Mouse (Mus musculus): ENCODE results near the gene Dennd2c. TPM values are rescaled to one million over a fixed set of nuclear protein-coding genes. Genes with fewer than 3 reads are reported as not detected.
A peak's percentile ranks its signal among the peaks of the same experiment; 100 is the strongest.

Gene Dennd2c
- polyA plus RNA-seq, 1 experiment from 2014 or later: 1.3 TPM

DNA sequence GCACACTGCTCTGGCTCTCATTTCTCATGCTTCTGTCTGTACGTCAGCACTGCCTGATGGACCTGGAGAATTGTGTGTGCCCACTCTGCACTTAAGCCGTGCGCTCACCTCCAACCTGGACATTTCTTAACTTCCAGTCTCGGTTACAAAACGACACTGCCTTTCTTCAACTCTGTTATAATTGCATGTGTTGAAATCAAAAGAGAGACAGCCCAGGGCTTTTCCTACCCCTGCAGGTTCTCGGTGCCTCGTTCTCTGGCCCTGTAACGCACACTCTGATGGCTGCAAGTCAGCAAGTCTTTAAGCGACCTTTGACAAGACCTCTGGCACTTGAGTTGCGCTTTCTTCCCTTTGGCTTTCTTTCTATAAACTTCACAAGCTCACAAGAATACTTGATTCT is 40.0 kb downstream of the Dennd2c start:
- Histone ChIP-seq H3K27ac (replicated peaks) (no peak overlapping the region), H3K9ac (no peak overlapping the region), H3K9me3 (no peaks in the 10 kb centered on the region), H3K4me3 (no peak overlapping the region), H3K27me3 (no peaks in the 10 kb centered on the region), H3K4me1 (replicated peaks) (0 out of 2 replicates have a peak, but pooled peaks cover 4% of the 10 kb centered on the region), H3K4me2 (no peak overlapping the region), H3K36me3 (no peaks in the 10 kb centered on the region)
- 91% methylated on average over 10 of the region's 10 CpGs for WGBS
- no peak for ATAC-seq (ENCODE audit: low FRiP score, low read depth)

- no peak overlapping the region for H3K4me2 ChIP-seq
- H3K27me3 ChIP-seq: no peaks in the 10 kb centered on the region
- no peak overlapping the region for H3K4me3 ChIP-seq
- H3K36me3 ChIP-seq: no peaks in the 10 kb centered on the region
- no peak overlapping the region for H3K27ac ChIP-seq (replicated peaks)
- no peak overlapping the region for H3K9ac ChIP-seq
- ATAC-seq (ENCODE audit: low FRiP score, low read depth): no peak
- H3K9me3 ChIP-seq: no peaks in the 10 kb centered on the region
- H3K4me1 ChIP-seq (replicated peaks): 0 out of 2 replicates have a peak, but pooled peaks cover 4% of the 10 kb centered on the region
- WGBS: 86% methylated on average over 2 of the region's 2 CpGs
Measured at GRCm38 (mm10) chr3:103145336-103145735, 42.9 kb downstream of the Dennd2c start.

- Histone ChIP-seq H3K27ac (replicated peaks) (no peak overlapping the region), H3K9me3 (no peaks in the 10 kb centered on the region), H3K4me3 (no peak overlapping the region), H3K36me3 (no peaks in the 10 kb centered on the region), H3K4me1 (replicated peaks) (0 out of 2 replicates have a peak, but pooled peaks cover 4% of the 10 kb centered on the region), H3K27me3 (no peaks in the 10 kb centered on the region), H3K4me2 (no peak overlapping the region), H3K9ac (no peak overlapping the region)
- ATAC-seq (ENCODE audit: low FRiP score, low read depth): no peak
- WGBS: 75% methylated on average over 4 of the region's 4 CpGs
Measured at GRCm38 (mm10) chr3:103145791-103146190, 43.4 kb downstream of the Dennd2c start.

DNA sequence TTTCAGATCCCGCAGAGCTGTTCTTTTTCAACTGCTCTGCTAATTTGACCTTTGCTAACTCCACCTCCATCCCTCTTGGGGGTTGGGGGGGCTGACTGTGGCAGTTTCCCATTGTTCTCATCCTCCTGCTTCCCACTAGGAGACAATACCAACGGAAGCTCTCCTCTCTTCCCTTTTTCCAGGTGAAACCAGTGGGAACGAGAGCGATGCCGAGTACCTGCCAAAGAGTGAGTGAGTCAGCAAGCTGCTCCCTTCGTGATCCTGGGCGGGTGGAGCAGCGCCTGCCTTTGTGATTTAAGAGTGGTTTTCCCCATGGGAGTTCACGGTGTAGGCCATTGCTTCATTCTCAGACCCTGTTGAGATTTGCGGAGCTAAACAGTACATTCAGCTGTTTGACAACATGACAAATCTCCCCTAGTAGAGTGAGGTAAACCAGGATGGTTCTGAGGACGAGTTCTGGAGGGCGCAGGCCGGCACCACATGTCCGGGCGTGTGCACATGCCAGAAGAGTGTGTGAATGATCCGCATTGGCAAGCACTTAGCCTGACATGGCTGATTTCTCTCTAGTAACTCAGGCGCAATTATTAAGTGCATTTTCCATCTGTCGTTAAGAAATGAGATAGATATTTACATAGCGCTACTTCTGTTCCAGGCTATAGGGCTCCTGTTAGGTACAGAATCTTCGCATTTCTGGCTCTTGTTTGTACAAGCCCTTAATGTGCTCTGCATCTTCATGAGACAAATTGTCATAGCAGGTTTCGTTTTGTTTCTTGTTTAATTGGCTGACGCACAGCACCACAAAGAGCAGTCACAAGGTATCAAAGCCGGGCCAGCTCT is 44.1 kb downstream of the Dennd2c start:
- WGBS: 52% methylated on average over 23 of the region's 23 CpGs
- ATAC-seq (ENCODE audit: low FRiP score, low read depth): no peak
- no peak overlapping the region for H3K4me2 ChIP-seq
- H3K9ac ChIP-seq: no peak overlapping the region
- H3K27me3 ChIP-seq: no peaks in the 10 kb centered on the region
- no peaks in the 10 kb centered on the region for H3K9me3 ChIP-seq
- no peaks in the 10 kb centered on the region for H3K36me3 ChIP-seq
- no peak overlapping the region for H3K4me3 ChIP-seq
- no peak overlapping the region for H3K27ac ChIP-seq (replicated peaks)
- H3K4me1 ChIP-seq (replicated peaks): 0 out of 2 replicates have a peak, but pooled peaks cover 4% of the 10 kb centered on the region

- no peak for ATAC-seq (ENCODE audit: low FRiP score, low read depth)
Measured at GRCm38 (mm10) chr3:103147775-103148174, 45.4 kb downstream of the Dennd2c start.

GRCm38 (mm10) chr3:103148941-103149340 is 46.5 kb downstream of the Dennd2c start:
- no peaks in the 10 kb centered on the region for H3K27me3 ChIP-seq
- ATAC-seq (ENCODE audit: low FRiP score, low read depth): no peak
- no peaks in the 10 kb centered on the region for H3K36me3 ChIP-seq
- H3K9ac ChIP-seq: no peak overlapping the region
- H3K9me3 ChIP-seq: no peaks in the 10 kb centered on the region
- no peak overlapping the region for H3K27ac ChIP-seq (replicated peaks)
- WGBS: 89% methylated on average over 10 of the region's 10 CpGs
- no peak overlapping the region for H3K4me2 ChIP-seq
- H3K4me1 ChIP-seq (replicated peaks): 0 out of 2 replicates have a peak, but pooled peaks cover 4% of the 10 kb centered on the region
- no peak overlapping the region for H3K4me3 ChIP-seq

More at GRCm38 (mm10) chr3:103147775-103148174, 45.4 kb downstream of the Dennd2c start:
- H3K9me3 ChIP-seq: no peaks in the 10 kb centered on the region
- no peaks in the 10 kb centered on the region for H3K36me3 ChIP-seq
- WGBS: 88% methylated on average over 4 of the region's 4 CpGs
- no peak overlapping the region for H3K27ac ChIP-seq (replicated peaks)
- H3K4me3 ChIP-seq: no peak overlapping the region
- no peaks in the 10 kb centered on the region for H3K27me3 ChIP-seq
- 0 out of 2 replicates have a peak, but pooled peaks cover 4% of the 10 kb centered on the region for H3K4me1 ChIP-seq (replicated peaks)
- no peak overlapping the region for H3K9ac ChIP-seq
- no peak overlapping the region for H3K4me2 ChIP-seq

DNA sequence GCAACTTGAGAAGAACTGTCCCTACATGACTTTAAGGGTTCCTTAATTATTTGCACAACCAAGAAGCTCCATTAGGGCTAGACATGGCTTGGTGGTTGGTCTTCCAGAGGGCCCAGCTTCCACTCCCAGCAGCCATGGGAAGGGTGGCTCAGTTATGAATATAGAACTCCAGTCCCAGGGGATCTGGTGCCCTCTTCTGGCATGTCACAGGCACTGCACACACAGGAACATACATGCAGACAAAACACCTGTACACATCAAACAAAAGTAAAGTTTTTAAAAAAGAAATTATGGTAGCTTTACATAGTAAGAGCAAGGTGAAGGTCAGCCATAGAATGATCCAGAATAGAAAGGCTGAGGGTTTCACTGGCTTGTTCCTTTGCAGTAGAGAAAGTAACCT is 51.4 kb downstream of the Dennd2c start:
- no peaks in the 10 kb centered on the region for H3K27me3 ChIP-seq
- no peak overlapping the region for H3K9ac ChIP-seq
- no peaks in the 10 kb centered on the region for H3K4me1 ChIP-seq (replicated peaks)
- H3K36me3 ChIP-seq: no peaks in the 10 kb centered on the region
- H3K4me2 ChIP-seq: no peak overlapping the region
- no peak overlapping the region for H3K4me3 ChIP-seq
- no peak overlapping the region for H3K27ac ChIP-seq (replicated peaks)
- ATAC-seq (ENCODE audit: low FRiP score, low read depth): no peak
- no peaks in the 10 kb centered on the region for H3K9me3 ChIP-seq

- Histone ChIP-seq H3K27ac (replicated peaks) (no peak overlapping the region), H3K9ac (no peak overlapping the region), H3K36me3 (no peaks in the 10 kb centered on the region), H3K9me3 (no peaks in the 10 kb centered on the region), H3K4me3 (no peak overlapping the region), H3K4me2 (no peak overlapping the region), H3K27me3 (no peaks in the 10 kb centered on the region), H3K4me1 (replicated peaks) (no peaks in the 10 kb centered on the region)
- 74% methylated on average over 3 of the region's 3 CpGs for WGBS
- no peak for ATAC-seq (ENCODE audit: low FRiP score, low read depth)
Measured at GRCm38 (mm10) chr3:103159232-103159900, 57.0 kb downstream of the Dennd2c start.

GRCm38 (mm10) chr3:103169771-103170170 is 67.4 kb downstream of the Dennd2c start:
- no peak overlapping the region for H3K4me2 ChIP-seq
- H3K9me3 ChIP-seq: no peaks in the 10 kb centered on the region
- H3K4me3 ChIP-seq: no peak overlapping the region
- H3K36me3 ChIP-seq: peaks cover 8% of the 10 kb centered on the region
- no peak for ATAC-seq (ENCODE audit: low FRiP score, low read depth)
- H3K4me1 ChIP-seq (replicated peaks): peaks cover 13% of the 10 kb centered on the region
- 10% methylated on average over 4 of the region's 4 CpGs for WGBS
- no peak overlapping the region for H3K27ac ChIP-seq (replicated peaks)
- no peak overlapping the region for H3K9ac ChIP-seq
- no peaks in the 10 kb centered on the region for H3K27me3 ChIP-seq

GRCm38 (mm10) chr3:103171505-103172267 is 69.3 kb downstream of the Dennd2c start, which contains the start of gene Bcas2:
Bcas2 (plus strand) TSS chr3:103171655.
- Histone ChIP-seq H3K27ac (replicated peaks) (peak within 1 kb of the TSS; percentile 85), H3K36me3 (peaks cover 22% of the 10 kb centered on the region), H3K9me3 (no peaks in the 10 kb centered on the region), H3K4me2 (peak within 1 kb of the TSS; percentile 71), H3K4me3 (peak within 1 kb of the TSS; percentile 88), H3K9ac (peak within 1 kb of the TSS; percentile 84), H3K27me3 (no peaks in the 10 kb centered on the region), H3K4me1 (replicated peaks) (peaks cover 13% of the 10 kb centered on the region)
- ATAC-seq (ENCODE audit: low FRiP score, low read depth): peak; percentile 98
- under 1% methylated on average over 56 of the region's 56 CpGs for WGBS

DNA sequence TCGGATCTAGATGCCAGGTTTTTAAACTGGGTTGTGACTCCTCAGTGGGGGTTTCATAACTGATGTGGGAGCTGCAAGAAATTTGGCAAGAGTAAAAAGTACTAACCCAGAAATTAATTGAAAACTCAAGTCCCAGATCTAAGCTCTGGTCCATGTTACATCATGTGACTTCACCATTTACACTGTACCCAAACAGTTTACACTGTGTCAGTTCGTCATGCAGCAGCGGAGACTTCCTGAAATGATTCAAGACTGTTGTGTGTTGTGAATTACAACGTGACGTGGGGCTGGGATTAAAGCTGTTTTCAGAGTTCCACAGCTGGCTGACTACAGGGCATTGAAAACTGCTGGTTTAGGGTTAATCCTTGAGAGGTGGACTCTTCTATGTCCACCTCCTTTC is 70.2 kb downstream of the Dennd2c start:
- peak overlapping the region; percentile 71 for H3K4me2 ChIP-seq
- H3K4me3 ChIP-seq: peak overlapping the region; percentile 88
- peaks cover 13% of the 10 kb centered on the region for H3K4me1 ChIP-seq (replicated peaks)
- peak overlapping the region; percentile 84 for H3K9ac ChIP-seq
- WGBS: 62% methylated on average over 5 of the region's 5 CpGs
- H3K27ac ChIP-seq (replicated peaks): no peak overlapping the region
- H3K27me3 ChIP-seq: no peaks in the 10 kb centered on the region
- H3K9me3 ChIP-seq: no peaks in the 10 kb centered on the region
- no peak for ATAC-seq (ENCODE audit: low FRiP score, low read depth)
- peaks cover 30% of the 10 kb centered on the region for H3K36me3 ChIP-seq

DNA sequence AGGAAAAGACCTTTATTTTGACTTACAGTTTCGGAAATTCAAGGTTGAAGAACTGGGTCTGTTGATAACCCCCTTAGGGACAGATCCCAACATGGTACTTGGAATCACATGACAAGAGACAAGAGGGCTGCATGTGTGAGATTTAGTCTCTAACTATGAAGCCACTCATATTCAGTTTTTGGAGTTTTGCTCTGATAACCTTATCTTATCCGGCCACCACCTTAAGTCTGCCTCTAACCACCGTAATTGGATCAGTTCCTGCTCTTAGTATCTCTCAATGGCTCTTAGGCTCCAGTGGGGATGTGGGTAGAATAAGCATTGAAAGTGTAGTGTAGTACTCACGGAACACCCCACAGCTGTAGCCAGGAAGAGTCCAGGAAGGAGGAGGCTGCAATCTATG is 74.3 kb downstream of the Dennd2c start:
- 96% methylated on average over 4 of the region's 4 CpGs for WGBS
- no peak for ATAC-seq (ENCODE audit: low FRiP score, low read depth)
- no peaks in the 10 kb centered on the region for H3K27me3 ChIP-seq
- H3K36me3 ChIP-seq: peaks cover 53% of the 10 kb centered on the region
- no peak overlapping the region for H3K4me2 ChIP-seq
- H3K9me3 ChIP-seq: no peaks in the 10 kb centered on the region
- no peak overlapping the region for H3K9ac ChIP-seq
- H3K4me1 ChIP-seq (replicated peaks): peaks cover 7% of the 10 kb centered on the region
- H3K27ac ChIP-seq (replicated peaks): no peak overlapping the region
- no peak overlapping the region for H3K4me3 ChIP-seq

Data from hindbrain, embryonic 15.5 days (tissue).